Mouse (Mus musculus) left cerebral cortex, postnatal 14 days (tissue): ENCODE data around the gene Fcrl6. TPM values are rescaled to one million over a fixed set of nuclear protein-coding genes. Genes with fewer than 3 reads are reported as not detected.
A peak's percentile ranks its signal among the peaks of the same experiment; 100 is the strongest.

Experiments used
- DNase-seq, 2 experiments: peaks; one replicate each; pipeline ENCODE4 v3.0.0; 2021 to 2022; ENCODE audit warnings: low spot score in 2 of 2, mixed read lengths in 1 of 2
- intact Hi-C: fragments of 180-260 bp; cut with DNase I; formaldehyde crosslinking; loops from one replicate; pipeline ENCODE4 v1.15.1; 2025
- total RNA-seq, 2 experiments: library from RNA; stranded (reverse); gene quantifications; 2 replicates each; pipeline ENCODE4 v1.2.3; 2021

Gene Fcrl6
- total RNA-seq, 2 experiments from 2014 or later, result not detected

DNA sequence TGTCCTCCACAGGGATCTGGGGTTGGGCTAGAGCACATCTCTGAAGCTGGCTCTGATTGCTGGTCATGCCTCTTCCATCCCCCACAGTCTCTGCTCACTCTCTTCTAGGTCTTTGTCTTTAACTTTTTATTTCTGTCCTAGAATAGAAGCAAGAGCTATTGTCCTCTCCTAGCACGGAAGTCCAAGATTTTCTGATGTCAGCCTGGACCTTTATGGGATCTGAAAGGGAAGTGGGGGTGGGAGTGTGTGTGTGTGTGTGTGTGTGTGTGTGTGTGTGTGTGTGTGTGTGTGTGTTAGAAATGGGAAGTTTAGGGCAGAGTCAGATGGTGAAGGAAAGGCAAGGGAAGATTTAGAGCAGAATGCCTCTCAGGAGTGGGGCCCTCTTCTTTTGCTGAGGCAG lies 49.7 kb downstream of the Fcrl6 start:
- DNase-seq, result no peak
- intact Hi-C loops, result no loop called here

- intact Hi-C loops, result no loop called here
- DNase-seq, result no peak
Measured at GRCm38 (mm10) chr1:172551009-172551408, 51.3 kb downstream of the Fcrl6 start.

GRCm38 (mm10) chr1:172550551-172550951 lies 51.8 kb downstream of the Fcrl6 start:
- peak; percentile 52 to 64 for DNase-seq

DNA sequence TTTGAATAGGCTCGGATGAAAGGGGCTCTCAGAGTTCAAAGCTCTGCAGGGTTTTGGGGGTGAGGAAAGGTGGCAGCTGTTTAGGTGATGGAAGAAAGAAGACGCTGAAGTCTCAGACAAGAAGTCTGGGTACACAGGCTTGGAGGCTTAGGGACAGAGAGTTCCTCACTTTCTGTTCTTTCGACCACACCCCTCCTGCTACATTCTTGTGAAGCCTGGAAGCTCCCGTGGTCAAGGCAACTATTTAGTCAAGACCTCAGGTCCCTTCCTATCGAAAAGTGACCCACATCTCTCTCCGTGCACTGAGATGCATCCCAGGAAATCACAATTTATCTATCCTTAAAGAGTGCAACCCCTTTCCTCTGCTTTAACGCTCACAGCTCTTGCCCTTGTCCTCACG lies 52.6 kb downstream of the Fcrl6 start:
- no peak for DNase-seq
- intact Hi-C loops, result no loop called here

More at GRCm38 (mm10) chr1:172550551-172550951, 51.8 kb downstream of the Fcrl6 start:
- intact Hi-C loops, result no loop called here

- DNase-seq, result no peak
- intact Hi-C loops, result no loop called here
Measured at GRCm38 (mm10) chr1:172549314-172549713, 53.0 kb downstream of the Fcrl6 start.

DNA sequence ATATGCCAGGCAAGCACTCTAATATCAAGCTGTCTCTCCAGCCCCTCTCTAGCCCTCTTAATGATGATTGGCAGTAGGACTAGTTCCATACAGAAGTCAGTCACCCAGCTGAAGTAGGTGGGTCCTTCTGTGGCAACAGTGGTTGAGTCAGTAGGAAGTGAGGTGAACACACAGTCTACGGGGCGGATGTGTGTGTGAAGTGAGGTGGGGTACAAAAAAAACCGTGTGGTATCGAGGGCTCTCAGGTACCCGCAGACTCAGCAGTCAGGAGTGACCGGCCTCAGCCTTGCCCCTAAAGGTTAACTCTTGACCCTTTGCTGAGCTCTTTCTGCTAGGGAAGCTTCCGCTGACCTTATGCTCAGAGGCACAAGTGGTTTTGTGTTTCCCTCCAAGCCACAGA lies 53.9 kb downstream of the Fcrl6 start:
- intact Hi-C loops, result no loop called here

More for the DNA sequence above, 53.9 kb downstream of the Fcrl6 start:
- no peak for DNase-seq

Other genes with a start within 250 kb of the Fcrl6 start
- 10 to 100 TPM in 1 of 2 experiments, 1 to 10 TPM in 1; 9.8 to 10.5 TPM for gene Pigm, start 226.0 kb downstream of the Fcrl6 start, total RNA-seq
- under 1 TPM; 0.53 to 0.93 TPM for gene Slamf9, start 127.2 kb downstream of the Fcrl6 start, total RNA-seq
- gene Igsf9, start 120.8 kb downstream of the Fcrl6 start, total RNA-seq, result 10 to 100 TPM; 10.9 to 15.2 TPM
- gene Tagln2, start 102.5 kb downstream of the Fcrl6 start, total RNA-seq, result 10 to 100 TPM; 12.3 to 15.1 TPM
- 1 to 10 TPM; 3.6 to 3.7 TPM for gene Cfap45, start 81.8 kb downstream of the Fcrl6 start, total RNA-seq
- under 1 TPM in 1 of 2 experiments, not detected in 1; 0.95 TPM for gene Vsig8, start 46.6 kb downstream of the Fcrl6 start, total RNA-seq
- not detected for gene Slamf8, start 12.0 kb downstream of the Fcrl6 start, total RNA-seq
- gene Dusp23, start 30.4 kb upstream of the Fcrl6 start, total RNA-seq, result 1 to 10 TPM; 5.4 to 5.6 TPM
- gene Crp, start 95.5 kb upstream of the Fcrl6 start, total RNA-seq, result not detected